ENCODE assay signal across 8 mouse cellular contexts in the genomic region with DNA sequence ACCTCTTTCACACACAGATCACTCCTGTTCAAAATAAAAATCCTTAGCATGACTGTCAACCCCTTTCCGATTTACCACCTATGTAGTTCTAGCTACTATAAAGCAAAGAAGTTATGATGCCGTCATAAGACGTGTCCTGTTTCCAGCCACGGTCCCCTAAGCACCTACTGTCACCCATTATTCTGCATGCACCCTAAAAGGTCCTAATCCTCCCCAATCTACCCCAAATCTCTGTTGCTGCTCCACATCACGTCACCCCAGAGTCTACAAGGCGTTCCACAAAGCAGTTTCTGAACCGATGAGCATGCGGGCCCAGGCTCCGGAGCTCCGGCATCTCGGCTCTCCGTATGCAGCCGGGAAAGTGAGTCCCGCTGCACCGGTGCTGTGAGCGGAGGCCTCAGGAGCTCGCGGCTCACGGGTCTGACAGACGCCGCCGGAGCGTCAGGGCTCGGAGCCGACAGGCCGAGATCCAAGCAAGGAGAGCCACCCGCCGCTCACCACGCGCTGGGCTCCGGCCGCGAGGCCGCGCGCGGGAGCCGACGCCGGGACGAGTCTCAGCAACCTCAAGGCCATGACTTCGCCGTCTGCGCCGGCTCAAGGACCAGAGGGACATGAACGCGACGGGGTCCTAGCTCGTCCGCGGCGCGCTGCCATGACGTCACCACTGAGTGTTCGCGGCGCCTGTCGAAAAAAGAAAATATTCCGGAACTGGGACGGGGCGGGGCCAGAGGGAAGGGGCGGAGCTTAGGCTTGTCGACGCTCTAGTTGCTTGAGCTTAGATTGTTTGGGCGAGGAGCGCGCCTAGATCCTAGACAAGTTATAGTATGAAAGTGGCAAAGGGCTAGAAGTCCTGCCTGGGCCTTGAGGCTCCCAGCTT. TPM values are rescaled to one million over a fixed set of nuclear protein-coding genes. Genes with fewer than 3 reads are reported as not detected.
DNase-seq lines count a peak whose midpoint lies in the region; ATAC-seq lines count a peak whose summit lies in the region.

Ndufa10 (minus strand) TSS at position 696 of the 877 bp plus-strand sequence.

- ATAC-seq in inflammation-experienced regulatory T-cells, adult 6 months: peak; percentile 90
- peak; percentile 88 for ATAC-seq in megakaryocyte-erythroid progenitor cell, adult 5-6 weeks (replicated peaks; ENCODE audit: low FRiP score, low TSS enrichment, poor library complexity, severe bottlenecking)

- DNase-seq in adrenal gland, adult (ENCODE audit: inconsistent age in 2 of 2, low spot score in 1 of 2): peak; percentile 94 to 99
- peak; percentile 95 for DNase-seq in embryo, embryonic 10.5 days (ENCODE audit: low spot score)
- DNase-seq in gastrocnemius, postnatal 14 days: peak; percentile 93
- peak; percentile 89 to 95 for DNase-seq in left cerebral cortex, postnatal 10 days (ENCODE audit: extremely low spot score in 1 of 2, low spot score in 2 of 2)
- DNase-seq in right cerebral cortex, postnatal 25 days: peak; percentile 88
- DNase-seq in urinary bladder, postnatal 4 days (ENCODE audit: low spot score in 2 of 2): peak; percentile 89 to 97

- intact Hi-C loops in gastrocnemius, postnatal 14 days (cut with DNase I; ENCODE audit: low total_unique reads): no loop called here
- intact Hi-C loops in left cerebral cortex, postnatal 10 days (cut with DNase I): no loop called here

RNA-seq across cellular contexts. Expression of gene Ndufa10, which starts in this region (rescaled TPM):
- total RNA-seq in gastrocnemius, postnatal 14 days (2021): 100 to 1,000 TPM; 413 to 473 TPM
- polyA plus RNA-seq in inflammation-experienced regulatory T-cells, adult 6 months (2017; shearing (Covaris generic)): 100 to 1,000 TPM; 157 to 216 (median 180) TPM
- total RNA-seq in left cerebral cortex, postnatal 10 days (2021): 100 to 1,000 TPM; 195 to 216 TPM
- total RNA-seq in megakaryocyte-erythroid progenitor cell, adult 5-6 weeks (2014; fragmentation: Nextera tagmentation): 169 and 187 TPM in 2 replicates
- 132 and 170 TPM in 2 replicates for total RNA-seq in megakaryocyte-erythroid progenitor cell, adult 5-6 weeks (2017)

Comparison
In these comparisons a context has a peak if more than half of its experiments do, and no peak if none do; other contexts are left out.
1. Peak in every context shown above with its lines: DNase-seq and ATAC-seq.